Mouse (Mus musculus) heart, postnatal 0 days (tissue): Measurements from ENCODE around the gene Usp2.

Experiments
- CTCF ChIP-seq: IDR thresholded peaks from 2 replicates; pipeline ENCODE4 v1.5.1; 2016; ENCODE audit warnings: antibody characterized with exemption, control low read depth, low read depth
- EP300 ChIP-seq: IDR thresholded peaks from 2 replicates; pipeline ENCODE4 v1.6.1; 2016; ENCODE audit warnings: antibody characterized with exemption, low read depth

DNA sequence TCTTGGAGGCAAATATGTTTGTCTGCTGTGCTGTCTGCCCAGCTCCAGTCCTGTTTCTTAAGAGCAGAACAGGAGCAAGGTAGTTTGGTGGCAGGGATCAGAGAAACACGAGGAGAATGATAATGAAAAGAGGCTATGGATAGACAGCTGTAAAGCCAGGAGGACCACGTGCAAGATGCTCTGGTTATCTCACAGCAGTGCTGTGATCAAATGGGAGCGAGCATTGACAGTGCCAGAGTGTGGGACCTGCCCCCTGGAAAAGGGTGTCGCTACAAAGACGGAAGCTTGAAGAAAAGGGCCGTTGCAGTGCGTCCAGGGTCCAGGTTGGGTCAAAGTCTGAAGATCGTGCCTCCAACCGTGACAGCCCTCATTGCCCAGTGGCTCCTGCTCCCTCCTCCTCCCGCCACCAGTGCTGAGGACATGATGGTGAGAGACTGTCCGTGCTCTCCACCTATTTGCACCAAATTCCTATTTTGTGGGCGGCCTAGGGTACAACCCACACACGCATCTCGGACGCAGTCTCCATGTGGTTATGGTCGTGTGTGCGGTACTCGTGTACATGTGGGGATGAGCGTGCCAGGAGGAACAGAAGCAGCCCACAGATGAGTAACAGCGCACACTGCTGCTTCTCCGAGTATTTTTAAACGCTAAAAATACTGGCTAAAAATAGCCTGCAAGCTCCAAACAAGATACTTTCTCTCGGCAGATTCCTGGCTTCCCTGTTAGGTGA lies 16.7 kb downstream of the Usp2 start:
- TF ChIP-seq CTCF: no peak
- TF ChIP-seq EP300: peak; percentile 18; the same call in 1 of the 2 replicates
